Mouse (Mus musculus): ENCODE data around the gene Syne2. TPM values are rescaled to one million over a fixed set of nuclear protein-coding genes. Genes with fewer than 3 reads are reported as not detected.
A peak's percentile ranks its signal among the peaks of the same experiment; 100 is the strongest.

Gene Syne2
- total RNA-seq, 2 experiments from 2014 or later = 18.3 to 20.9 TPM

- DNase-seq = no peak
- intact Hi-C loops (cut with DNase I; ENCODE audit: low total_unique reads) = no loop called here
These were observed 256.0 kb downstream of the Syne2 start for GRCm38 (mm10) chr12:76073981-76074380.

GRCm38 (mm10) chr12:76080876-76081556 lies 263.1 kb downstream of the Syne2 start:
- DNase-seq = no peak
- intact Hi-C loops (cut with DNase I; ENCODE audit: low total_unique reads) = no loop called here

GRCm38 (mm10) chr12:76081557-76082211 lies 263.8 kb downstream of the Syne2 start:
- DNase-seq = peak; percentile 17
- intact Hi-C loops (cut with DNase I; ENCODE audit: low total_unique reads) = no loop called here

- intact Hi-C loops (cut with DNase I; ENCODE audit: low total_unique reads) = no loop called here
- DNase-seq = no peak
These were observed 267.1 kb downstream of the Syne2 start for GRCm38 (mm10) chr12:76085066-76085465.

- DNase-seq = no peak
- intact Hi-C loops (cut with DNase I; ENCODE audit: low total_unique reads) = no loop called here
These were observed 268.3 kb downstream of the Syne2 start for GRCm38 (mm10) chr12:76085956-76086905.

GRCm38 (mm10) chr12:76087025-76087424 lies 269.1 kb downstream of the Syne2 start:
- intact Hi-C loops (cut with DNase I; ENCODE audit: low total_unique reads) = no loop called here
- DNase-seq = no peak

- DNase-seq = no peak
- intact Hi-C loops (cut with DNase I; ENCODE audit: low total_unique reads) = no loop called here
These were observed 275.0 kb downstream of the Syne2 start for GRCm38 (mm10) chr12:76092789-76093466.

- DNase-seq = no peak
- intact Hi-C loops (cut with DNase I; ENCODE audit: low total_unique reads) = no loop called here
These were observed 276.0 kb downstream of the Syne2 start for GRCm38 (mm10) chr12:76093613-76094588.

- no peak for DNase-seq
These were observed 277.4 kb downstream of the Syne2 start for GRCm38 (mm10) chr12:76095117-76096035.

GRCm38 (mm10) chr12:76102621-76103020 lies 284.7 kb downstream of the Syne2 start:
- intact Hi-C loops (cut with DNase I; ENCODE audit: low total_unique reads) = no loop called here
- no peak for DNase-seq

More at GRCm38 (mm10) chr12:76095117-76096035, 277.4 kb downstream of the Syne2 start:
- intact Hi-C loops (cut with DNase I; ENCODE audit: low total_unique reads) = no loop called here

GRCm38 (mm10) chr12:76104596-76105351 lies 286.8 kb downstream of the Syne2 start:
- intact Hi-C loops (cut with DNase I; ENCODE audit: low total_unique reads) = no loop called here
- peak; percentile 79 for DNase-seq

GRCm38 (mm10) chr12:76109646-76110405 lies 291.9 kb downstream of the Syne2 start:
- intact Hi-C loops (cut with DNase I; ENCODE audit: low total_unique reads) = no loop called here
- DNase-seq = no peak

- intact Hi-C loops (cut with DNase I; ENCODE audit: low total_unique reads) = no loop called here
- no peak for DNase-seq
These were observed 293.1 kb downstream of the Syne2 start for GRCm38 (mm10) chr12:76111046-76111445.

GRCm38 (mm10) chr12:76116577-76116976 lies 298.6 kb downstream of the Syne2 start:
- intact Hi-C loops (cut with DNase I; ENCODE audit: low total_unique reads) = no loop called here

GRCm38 (mm10) chr12:76117632-76118153 lies 299.8 kb downstream of the Syne2 start:
- no peak for DNase-seq
- intact Hi-C loops (cut with DNase I; ENCODE audit: low total_unique reads) = no loop called here

More at GRCm38 (mm10) chr12:76116577-76116976, 298.6 kb downstream of the Syne2 start:
- DNase-seq = no peak

GRCm38 (mm10) chr12:76123223-76123622 lies 305.3 kb downstream of the Syne2 start:
- no peak for DNase-seq
- intact Hi-C loops (cut with DNase I; ENCODE audit: low total_unique reads) = no loop called here
